Mouse (Mus musculus) bone marrow macrophage, adult 2 months (primary cell): ENCODE measurements around the gene Krtdap.

Source experiments
- CTCF ChIP-seq: IDR thresholded peaks from 2 replicates; pipeline ENCODE4 v1.5.1; 2012; ENCODE audit warnings: low read depth, mild to moderate bottlenecking, low read length, moderate library complexity
- POLR2A ChIP-seq: IDR thresholded peaks from 2 replicates; pipeline ENCODE4 v1.6.1; 2012; ENCODE audit warnings: mild to moderate bottlenecking, low read depth, low read length, borderline replicate concordance

- TF ChIP-seq CTCF = no peak
- no peak for TF ChIP-seq POLR2A
These were observed 2.4 kb downstream of the Krtdap start for GRCm38 (mm10) chr7:30790141-30790540.
